In genomic region chr13:114351321-114351946, GRCm38 (mm10) we compare ENCODE assay signal across 15 mouse cellular contexts. TPM values are rescaled to one million over a fixed set of nuclear protein-coding genes. Genes with fewer than 3 reads are reported as not detected.
A peak's percentile ranks its signal among the peaks of the same experiment; 100 is the strongest.
DNase-seq lines count a peak whose midpoint lies in the region; ATAC-seq and TF ChIP-seq lines count a peak whose summit lies in the region.
"Had no signal": no experiment of that assay in that cellular context is flagged by ENCODE, and none has a peak within 500 bp of the region (broad histone marks: within the 10 kb centered on the region; RNA-seq: fewer than 3 reads in every experiment).

No protein-coding gene starts in this region.

- H3K9ac ChIP-seq in forebrain, embryonic 13.5 days, result no peak overlapping the region
- H3K9ac ChIP-seq in forebrain, embryonic 11.5 days (ENCODE audit: low read length), result no peak overlapping the region
- no peak overlapping the region for H3K9ac ChIP-seq in neural tube, embryonic 13.5 days
- H3K9ac ChIP-seq in neural tube, embryonic 15.5 days (replicated peaks), result no peak overlapping the region
- no peak overlapping the region for H3K9ac ChIP-seq in hindbrain, embryonic 16.5 days (ENCODE audit: low read depth, low read length)
- no peak overlapping the region for H3K9ac ChIP-seq in lung, postnatal 0 days (replicated peaks; ENCODE audit: low read depth)
- H3K9ac ChIP-seq: limb, embryonic 15.5 days; lung, embryonic 15.5 days; midbrain, embryonic 12.5 days had no signal

- peaks cover 10% of the 10 kb centered on the region for H3K4me1 ChIP-seq in forebrain, embryonic 13.5 days
- no peaks in the 10 kb centered on the region for H3K4me1 ChIP-seq in forebrain, embryonic 11.5 days (replicated peaks; ENCODE audit: control insufficient read depth, insufficient read depth, low read length)
- 0 out of 2 replicates have a peak, but pooled peaks cover 5% of the 10 kb centered on the region for H3K4me1 ChIP-seq in neural tube, embryonic 13.5 days (replicated peaks)
- 0 out of 2 replicates have a peak, but pooled peaks cover 4% of the 10 kb centered on the region for H3K4me1 ChIP-seq in neural tube, embryonic 15.5 days
- peaks cover 3% of the 10 kb centered on the region; the same call in 1 of the 2 replicates for H3K4me1 ChIP-seq in hindbrain, embryonic 16.5 days (ENCODE audit: control insufficient read depth, insufficient read depth, low read depth, low read length)
- no peaks in the 10 kb centered on the region for H3K4me1 ChIP-seq in lung, postnatal 0 days (ENCODE audit: insufficient read depth, low read depth, low read length)
- H3K4me1 ChIP-seq: limb, embryonic 15.5 days; lung, embryonic 15.5 days had no signal

- H3K4me3 ChIP-seq in forebrain, embryonic 13.5 days, result no peak overlapping the region
- H3K4me3 ChIP-seq in forebrain, embryonic 11.5 days (ENCODE audit: low read depth, low read length), result no peak overlapping the region
- H3K4me3 ChIP-seq in neural tube, embryonic 13.5 days, result no peak overlapping the region
- no peak overlapping the region for H3K4me3 ChIP-seq in neural tube, embryonic 15.5 days (replicated peaks)
- no peak overlapping the region for H3K4me3 ChIP-seq in hindbrain, embryonic 16.5 days (ENCODE audit: low read length)
- H3K4me3 ChIP-seq in lung, postnatal 0 days (ENCODE audit: low read depth, low read length), result no peak overlapping the region
- H3K4me3 ChIP-seq: limb, embryonic 15.5 days; lung, embryonic 15.5 days; midbrain, embryonic 12.5 days had no signal

- H3K27me3 ChIP-seq in forebrain, embryonic 13.5 days, result no peaks in the 10 kb centered on the region
- no peaks in the 10 kb centered on the region for H3K27me3 ChIP-seq in forebrain, embryonic 11.5 days (ENCODE audit: control insufficient read depth, insufficient read depth, low read length)
- H3K27me3 ChIP-seq in neural tube, embryonic 13.5 days, result no peaks in the 10 kb centered on the region
- no peaks in the 10 kb centered on the region for H3K27me3 ChIP-seq in neural tube, embryonic 15.5 days (replicated peaks)
- no peaks in the 10 kb centered on the region for H3K27me3 ChIP-seq in hindbrain, embryonic 16.5 days (replicated peaks; ENCODE audit: control insufficient read depth, insufficient read depth, low read length)
- no peaks in the 10 kb centered on the region for H3K27me3 ChIP-seq in lung, postnatal 0 days (replicated peaks; ENCODE audit: insufficient read depth, low read length)
- H3K27me3 ChIP-seq: limb, embryonic 15.5 days; lung, embryonic 15.5 days; midbrain, embryonic 12.5 days had no signal

- no peaks in the 10 kb centered on the region for H3K36me3 ChIP-seq in forebrain, embryonic 13.5 days (ENCODE audit: poor library complexity, severe bottlenecking)
- H3K36me3 ChIP-seq in forebrain, embryonic 11.5 days (ENCODE audit: control insufficient read depth, insufficient read depth, low read length), result no peaks in the 10 kb centered on the region
- H3K36me3 ChIP-seq in neural tube, embryonic 13.5 days, result no peaks in the 10 kb centered on the region
- H3K36me3 ChIP-seq in neural tube, embryonic 15.5 days, result no peaks in the 10 kb centered on the region
- H3K36me3 ChIP-seq in hindbrain, embryonic 16.5 days (ENCODE audit: control insufficient read depth, insufficient read depth, low read length), result no peaks in the 10 kb centered on the region
- H3K36me3 ChIP-seq in lung, postnatal 0 days (ENCODE audit: insufficient read depth, low read length), result no peaks in the 10 kb centered on the region
- H3K36me3 ChIP-seq: lung, embryonic 15.5 days; midbrain, embryonic 12.5 days had no signal

- no peaks in the 10 kb centered on the region for H3K9me3 ChIP-seq in forebrain, embryonic 13.5 days (replicated peaks)
- no peaks in the 10 kb centered on the region for H3K9me3 ChIP-seq in forebrain, embryonic 11.5 days (ENCODE audit: control insufficient read depth, low read length)
- H3K9me3 ChIP-seq in neural tube, embryonic 13.5 days, result no peaks in the 10 kb centered on the region
- H3K9me3 ChIP-seq in neural tube, embryonic 15.5 days (replicated peaks), result no peaks in the 10 kb centered on the region
- no peaks in the 10 kb centered on the region for H3K9me3 ChIP-seq in hindbrain, embryonic 16.5 days (ENCODE audit: control insufficient read depth, low read length)
- no peaks in the 10 kb centered on the region for H3K9me3 ChIP-seq in lung, postnatal 0 days (ENCODE audit: low read length)
- H3K9me3 ChIP-seq: limb, embryonic 15.5 days; lung, embryonic 15.5 days; midbrain, embryonic 12.5 days had no signal

- DNase-seq in forebrain, embryonic 11.5 days (ENCODE audit: low spot score), result no peak
- no peak for DNase-seq in urinary bladder, postnatal 14 days (ENCODE audit: low spot score)
- no peak for DNase-seq in lung, postnatal 0 days (ENCODE audit: low spot score)
- no peak for DNase-seq in adrenal gland, adult 2 months
- DNase-seq: heart, adult 11 months; heart, postnatal 14 days; kidney, adult 2 months; spleen, adult 18-20 months had no signal

- H3K27ac ChIP-seq in forebrain, embryonic 13.5 days, result no peak overlapping the region
- H3K27ac ChIP-seq in forebrain, embryonic 11.5 days (ENCODE audit: low read depth, low read length), result no peak overlapping the region
- H3K27ac ChIP-seq in neural tube, embryonic 13.5 days (replicated peaks), result no peak overlapping the region
- no peak overlapping the region for H3K27ac ChIP-seq in neural tube, embryonic 15.5 days (replicated peaks)
- no peak overlapping the region for H3K27ac ChIP-seq in hindbrain, embryonic 16.5 days (ENCODE audit: low read depth, low read length)
- no peak overlapping the region for H3K27ac ChIP-seq in lung, postnatal 0 days (ENCODE audit: low read length)
- H3K27ac ChIP-seq: limb, embryonic 15.5 days; lung, embryonic 15.5 days; midbrain, embryonic 12.5 days had no signal

- no peak for TF ChIP-seq EP300 in lung, postnatal 0 days (IDR thresholded peaks at IDR 0.05)

- H3K4me2 ChIP-seq in forebrain, embryonic 13.5 days, result no peak overlapping the region
- no peak overlapping the region for H3K4me2 ChIP-seq in forebrain, embryonic 11.5 days (ENCODE audit: low read depth, low read length, severe bottlenecking)
- H3K4me2 ChIP-seq in neural tube, embryonic 13.5 days, result no peak overlapping the region
- no peak overlapping the region for H3K4me2 ChIP-seq in neural tube, embryonic 15.5 days
- no peak overlapping the region for H3K4me2 ChIP-seq in hindbrain, embryonic 16.5 days (ENCODE audit: low read length)
- no peak overlapping the region for H3K4me2 ChIP-seq in lung, postnatal 0 days (replicated peaks; ENCODE audit: low read depth, low read length)
- H3K4me2 ChIP-seq: limb, embryonic 15.5 days; lung, embryonic 15.5 days; midbrain, embryonic 12.5 days had no signal

- 29% methylated on average over 8 of the region's 8 CpGs for WGBS in forebrain, embryonic 13.5 days
- WGBS in forebrain, embryonic 11.5 days, result 57% methylated on average over 8 of the region's 8 CpGs
- WGBS in neural tube, embryonic 13.5 days, result 41% methylated on average over 8 of the region's 8 CpGs
- WGBS in neural tube, embryonic 15.5 days, result 38% methylated on average over 8 of the region's 8 CpGs
- WGBS in hindbrain, embryonic 16.5 days, result 45% methylated on average over 8 of the region's 8 CpGs
- WGBS in lung, postnatal 0 days, result 77% methylated on average over 8 of the region's 8 CpGs

- TF ChIP-seq CTCF in lung, postnatal 0 days (IDR thresholded peaks at IDR 0.05), result no peak

- peak; percentile 84 for ATAC-seq in forebrain, embryonic 13.5 days
- ATAC-seq in forebrain, embryonic 11.5 days (replicated peaks; ENCODE audit: low FRiP score), result no peak
- ATAC-seq in neural tube, embryonic 13.5 days (ENCODE audit: low read depth), result peak; percentile 65
- ATAC-seq in neural tube, embryonic 15.5 days (ENCODE audit: low FRiP score), result no peak
- ATAC-seq in hindbrain, embryonic 16.5 days, result peak; percentile 89
- ATAC-seq in lung, postnatal 0 days, result no peak

RNA-seq across cellular contexts. Expression of gene Ndufs4, which starts 36.6 kb away (rescaled TPM):
- 358 and 368 TPM in 2 replicates for polyA plus RNA-seq in forebrain, embryonic 13.5 days (2015; fragmentation: Nextera tagmentation; extraction: Ambion mirVana)
- polyA plus RNA-seq in forebrain, embryonic 11.5 days (2014; fragmentation: Nextera tagmentation; extraction: Ambion mirVana), result 271 and 299 TPM in 2 replicates
- polyA plus RNA-seq in neural tube, embryonic 13.5 days (2015; fragmentation: Nextera tagmentation; extraction: Ambion mirVana), result 392 and 420 TPM in 2 replicates
- polyA plus RNA-seq in neural tube, embryonic 15.5 days (2015; fragmentation: Nextera tagmentation; extraction: Ambion mirVana), result 363 and 402 TPM in 2 replicates
- 351 and 397 TPM in 2 replicates for polyA plus RNA-seq in hindbrain, embryonic 16.5 days (2015; fragmentation: Nextera tagmentation; extraction: Ambion mirVana)
- 190 and 198 TPM in 2 replicates for polyA plus RNA-seq in lung, postnatal 0 days (2015; fragmentation: Nextera tagmentation; extraction: Ambion mirVana)
- 100 to 1,000 TPM; 180 to 234 TPM for total RNA-seq in adrenal gland, adult 2 months (2021)
- polyA plus RNA-seq in adrenal gland, adult 2 months (2012; rRNA removed), result 37.9 and 55.0 TPM in 2 replicates

Comparison
In these comparisons a context has a peak if more than half of its experiments do, and no peak if none do; other contexts are left out.
1. ATAC-seq: peak in forebrain, embryonic 13.5 days (single experiment), neural tube, embryonic 13.5 days (single experiment) and hindbrain, embryonic 16.5 days (single experiment); none in forebrain, embryonic 11.5 days (single experiment), neural tube, embryonic 15.5 days (single experiment) and lung, postnatal 0 days (single experiment).